Mouse (Mus musculus) embryonic facial prominence, embryonic 12.5 days (tissue): ENCODE data around the gene Rin3. TPM values are rescaled to one million over a fixed set of nuclear protein-coding genes. Genes with fewer than 3 reads are reported as not detected.
A peak's percentile ranks its signal among the peaks of the same experiment; 100 is the strongest.

Experiments used
- ATAC-seq: fragments of 200-750 bp; cut with Nextera tagmentation; 2 replicates; pipeline ENCODE4 v1.8.0; 2017; ENCODE audit not compliant: insufficient number of reproducible peaks, insufficient read depth, low FRiP score, low TSS enrichment
- H3K27ac ChIP-seq: fragments of 300-500 bp; sonication (generic); 2 replicates; pipeline ENCODE4 v1.5.1; 2016; ENCODE audit warnings: mild to moderate bottlenecking
- H3K27me3 ChIP-seq: fragments of 300-500 bp; sonication (generic); 2 replicates; pipeline ENCODE4 v1.6.1; 2016; ENCODE audit warnings: mild to moderate bottlenecking, moderate library complexity
- H3K36me3 ChIP-seq: fragments of 300-500 bp; sonication (generic); 2 replicates; pipeline ENCODE4 v1.6.1; 2016; ENCODE audit warnings: mild to moderate bottlenecking
- H3K4me1 ChIP-seq: fragments of 300-500 bp; sonication (generic); 2 replicates; pipeline ENCODE4 v1.6.1; 2016
- H3K4me2 ChIP-seq: fragments of 300-500 bp; sonication (generic); replicated peaks from 2 replicates; pipeline ENCODE4 v1.6.1; 2016; ENCODE audit warnings: mild to moderate bottlenecking, moderate library complexity
- H3K4me3 ChIP-seq: fragments of 300-500 bp; sonication (generic); 2 replicates; pipeline ENCODE4 v1.5.1; 2016; ENCODE audit warnings: mild to moderate bottlenecking
- H3K9ac ChIP-seq: fragments of 300-500 bp; sonication (generic); 2 replicates; pipeline ENCODE4 v1.6.1; 2016; ENCODE audit warnings: mild to moderate bottlenecking, moderate library complexity
- H3K9me3 ChIP-seq: fragments of 300-500 bp; sonication (generic); 2 replicates; pipeline ENCODE4 v1.6.1; 2016; ENCODE audit warnings: mild to moderate bottlenecking, moderate library complexity
- WGBS: fragments of 180-500 bp; shearing (Covaris S2); methylation state at CpG from one replicate; pipeline ENCODE4 v1.1.7; 2016; 5-methylcytosine and 5-hydroxymethylcytosine counted together
- polyA plus RNA-seq: library from polyadenylated mRNA; unstranded; fragments of >200 nt; fragmentation: Nextera tagmentation; extraction: Ambion mirVana; gene quantifications from 2 replicates; pipeline ENCODE4 v1.2.1, GENCODE M21; 2016

Gene Rin3
- polyA plus RNA-seq, 1 experiment from 2014 or later: 5.5 TPM

DNA sequence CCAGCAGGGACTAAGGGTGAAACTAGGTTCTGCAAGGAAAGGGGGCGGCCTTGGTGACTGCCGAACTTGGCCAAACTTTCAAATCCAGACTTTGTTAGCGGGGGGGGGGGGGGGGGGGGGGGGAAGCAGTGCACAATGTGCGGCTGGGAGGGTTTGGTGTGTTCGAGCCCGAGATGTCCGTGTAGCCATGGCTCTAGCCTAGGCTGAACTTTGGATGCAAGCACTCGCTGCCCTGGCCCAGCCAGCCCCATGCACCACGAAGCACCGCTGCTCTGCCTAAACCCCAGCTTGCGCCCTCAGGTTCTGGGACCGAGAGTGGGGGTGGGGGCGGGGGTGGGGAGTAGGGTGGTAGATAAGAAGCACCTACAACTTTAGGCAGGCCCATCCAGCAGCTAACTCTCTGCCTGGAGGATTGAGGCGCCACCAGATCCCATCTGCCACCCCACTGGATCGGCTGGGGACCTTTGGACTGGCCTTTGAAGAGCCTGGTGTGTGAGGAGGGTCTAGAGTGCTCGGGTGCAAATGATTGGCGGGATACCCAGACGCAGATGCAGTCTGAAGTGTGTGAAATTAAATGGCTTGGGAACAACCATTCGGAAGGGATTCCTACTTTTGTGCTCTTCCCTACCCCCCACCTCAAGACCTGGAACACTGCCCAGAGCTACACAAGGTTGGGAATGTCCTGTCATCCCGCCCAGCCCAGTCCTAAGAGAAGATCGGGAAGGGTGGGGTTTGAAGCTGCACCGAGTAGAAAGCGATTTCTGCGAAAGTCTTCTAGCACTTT lies 827 bp downstream of the Rin3 start:
- peaks cover 12% of the 10 kb centered on the region; the same call in 1 of the 2 replicates for H3K27me3 ChIP-seq
- H3K4me2 ChIP-seq: peak overlapping the region; percentile 94
- WGBS: 7% methylated on average over 21 of the region's 24 CpGs
- no peak; the same call in 1 of the 2 replicates for ATAC-seq
- peak overlapping the region; percentile 54 for H3K4me3 ChIP-seq
- no peaks in the 10 kb centered on the region for H3K36me3 ChIP-seq
- H3K27ac ChIP-seq: no peak overlapping the region
- no peaks in the 10 kb centered on the region for H3K9me3 ChIP-seq
- H3K9ac ChIP-seq: peak overlapping the region; percentile 61
- peaks cover 19% of the 10 kb centered on the region for H3K4me1 ChIP-seq

DNA sequence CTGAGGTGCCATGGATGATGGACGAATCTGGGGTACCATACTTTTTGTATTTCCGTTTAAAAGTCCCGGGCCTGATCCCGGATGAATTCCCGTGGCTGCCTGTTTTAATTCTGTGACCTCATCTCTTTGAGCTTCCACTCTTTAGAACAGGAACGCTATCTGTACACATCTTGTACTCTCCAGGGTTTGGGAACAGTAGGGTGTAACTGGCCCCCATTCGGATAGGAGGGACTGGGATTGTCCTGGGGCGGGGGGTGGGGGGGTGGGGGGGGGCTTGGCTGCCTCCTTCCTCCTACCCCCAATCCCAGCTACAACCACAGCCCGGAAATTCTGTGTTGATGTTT lies 1.4 kb downstream of the Rin3 start:
- Histone ChIP-seq H3K4me2 (peak overlapping the region; percentile 94), H3K36me3 (no peaks in the 10 kb centered on the region), H3K4me1 (peaks cover 22% of the 10 kb centered on the region), H3K27me3 (peaks cover 12% of the 10 kb centered on the region; the same call in 1 of the 2 replicates), H3K4me3 (peak overlapping the region; percentile 54), H3K9me3 (no peaks in the 10 kb centered on the region), H3K9ac (no peak overlapping the region), H3K27ac (no peak overlapping the region)
- WGBS: 28% methylated on average over 9 of the region's 9 CpGs
- ATAC-seq: no peak

DNA sequence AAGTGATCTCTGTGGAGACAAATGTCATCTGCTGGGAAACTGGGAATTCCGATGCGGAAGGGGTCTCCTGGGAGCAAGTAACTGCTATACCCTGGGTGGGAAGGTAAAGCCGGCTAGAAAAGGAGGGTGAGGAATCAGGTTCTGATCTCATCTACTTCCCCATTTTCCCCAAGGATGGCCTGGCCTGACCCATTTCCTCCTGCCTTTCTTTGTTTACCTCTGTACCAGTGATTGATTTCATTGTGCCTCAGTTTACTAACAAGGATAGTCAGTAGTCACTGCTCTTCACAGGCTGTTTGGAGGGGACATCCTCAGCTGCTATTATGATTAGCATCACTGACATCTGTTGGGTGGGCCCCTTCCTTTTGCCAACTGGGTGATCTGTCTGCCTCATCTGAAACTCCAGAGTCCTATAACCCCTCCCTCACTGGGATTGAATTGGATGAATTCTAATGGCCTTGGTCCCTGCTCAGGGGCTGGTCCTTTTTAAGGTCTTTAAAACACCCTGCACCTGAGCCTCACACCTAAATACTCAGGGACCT lies 1.8 kb downstream of the Rin3 start:
- H3K9me3 ChIP-seq: no peaks in the 10 kb centered on the region
- peak overlapping the region; percentile 94 for H3K4me2 ChIP-seq
- no peak overlapping the region for H3K9ac ChIP-seq
- H3K4me1 ChIP-seq: peaks cover 22% of the 10 kb centered on the region
- H3K36me3 ChIP-seq: no peaks in the 10 kb centered on the region
- WGBS: 38% methylated on average over 3 of the region's 3 CpGs
- ATAC-seq: no peak
- peaks cover 12% of the 10 kb centered on the region; the same call in 1 of the 2 replicates for H3K27me3 ChIP-seq
- peak overlapping the region; percentile 54; the same call in 1 of the 2 replicates for H3K4me3 ChIP-seq
- no peak overlapping the region for H3K27ac ChIP-seq

DNA sequence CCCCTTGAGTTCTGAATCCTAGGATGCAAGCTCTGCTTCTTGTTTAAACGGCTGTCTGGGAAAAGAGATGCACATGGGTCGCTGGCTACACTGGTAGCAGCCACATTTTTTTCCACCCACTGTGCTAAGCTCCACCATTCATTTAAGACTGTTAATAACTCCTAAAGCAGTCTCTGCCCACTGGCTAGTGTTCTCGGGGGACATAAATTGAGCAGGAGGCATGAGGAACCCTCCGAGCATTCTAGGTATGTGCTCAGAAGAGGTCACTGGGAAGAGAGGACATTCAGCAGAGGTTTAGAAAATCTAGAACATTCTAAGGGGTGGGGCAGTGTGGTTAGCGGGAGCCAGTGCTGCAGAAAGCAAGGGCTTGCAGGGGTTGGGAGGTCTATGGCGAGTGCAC lies 2.5 kb downstream of the Rin3 start:
- Histone ChIP-seq H3K4me2 (no peak overlapping the region), H3K4me3 (no peak overlapping the region), H3K4me1 (peaks cover 22% of the 10 kb centered on the region), H3K36me3 (no peaks in the 10 kb centered on the region), H3K27me3 (peaks cover 12% of the 10 kb centered on the region; the same call in 1 of the 2 replicates), H3K27ac (no peak overlapping the region), H3K9me3 (no peaks in the 10 kb centered on the region), H3K9ac (no peak overlapping the region)
- 75% methylated on average over 6 of the region's 6 CpGs for WGBS
- ATAC-seq: no peak

DNA sequence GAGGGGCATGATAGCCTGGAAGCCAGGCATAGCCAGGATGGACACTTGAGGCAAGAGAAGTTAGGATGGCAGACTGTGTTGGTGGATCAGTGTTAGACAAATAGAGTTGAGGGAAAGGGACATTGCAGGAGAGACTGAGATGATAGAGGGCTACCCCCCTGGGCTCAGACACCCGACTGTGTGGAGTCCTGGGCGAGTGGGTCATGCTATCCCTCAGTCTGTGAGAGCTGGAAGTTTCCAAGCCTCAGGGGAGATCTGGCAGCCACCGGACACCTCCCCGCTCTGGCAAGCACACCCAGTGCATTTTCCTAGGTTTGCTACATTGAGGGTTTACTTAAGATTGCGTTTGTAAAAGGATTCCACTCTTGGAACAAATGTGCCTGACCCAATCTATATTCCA lies 2.9 kb downstream of the Rin3 start:
- Histone ChIP-seq H3K4me2 (no peak overlapping the region), H3K4me3 (no peak overlapping the region), H3K4me1 (peaks cover 22% of the 10 kb centered on the region), H3K27me3 (peaks cover 12% of the 10 kb centered on the region; the same call in 1 of the 2 replicates), H3K36me3 (no peaks in the 10 kb centered on the region), H3K27ac (no peak overlapping the region), H3K9ac (no peak overlapping the region), H3K9me3 (no peaks in the 10 kb centered on the region)
- WGBS: 75% methylated on average over 5 of the region's 5 CpGs
- no peak for ATAC-seq

DNA sequence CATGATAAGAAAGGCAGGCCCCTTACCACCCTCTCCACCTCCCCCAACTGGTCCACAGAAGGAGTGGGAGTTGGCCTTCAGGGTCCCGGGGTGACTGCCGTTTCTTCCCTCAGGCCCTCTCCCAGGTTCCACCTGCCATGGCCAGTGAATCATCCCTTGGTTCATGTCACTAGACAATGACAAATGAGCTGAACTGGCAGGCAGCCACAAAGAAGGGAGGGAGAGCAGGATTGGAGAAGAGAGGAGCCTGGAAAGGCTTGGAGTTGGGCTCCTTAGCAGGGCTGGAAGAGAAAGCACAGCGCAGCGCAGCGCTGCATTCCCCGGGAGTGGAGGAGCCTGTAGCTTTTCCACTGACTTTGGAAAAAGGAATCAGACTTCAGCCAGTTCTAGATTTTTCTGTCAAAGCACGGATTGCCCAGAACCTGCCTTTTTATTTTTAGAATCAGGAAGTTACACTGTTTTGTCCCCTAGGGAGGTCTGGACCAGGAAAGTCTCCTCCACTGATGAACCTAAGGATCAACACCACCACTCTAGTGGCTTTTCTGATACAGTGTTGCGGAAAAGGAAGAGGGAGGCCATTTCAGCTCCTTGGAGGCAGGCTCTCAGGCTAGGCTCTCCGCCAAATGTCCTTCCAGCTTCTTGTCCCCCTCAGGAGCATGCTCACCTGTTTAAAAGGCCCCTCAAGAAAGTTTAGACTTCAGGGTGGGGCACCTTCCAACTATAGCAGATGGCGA lies 4.0 kb downstream of the Rin3 start:
- Histone ChIP-seq H3K9me3 (no peaks in the 10 kb centered on the region), H3K27ac (0 out of 2 replicates have a peak overlapping the region, but pooled peaks have one; percentile 1), H3K27me3 (peaks cover 12% of the 10 kb centered on the region; the same call in 1 of the 2 replicates), H3K4me2 (no peak overlapping the region), H3K4me1 (peaks cover 26% of the 10 kb centered on the region), H3K4me3 (no peak overlapping the region), H3K9ac (no peak overlapping the region), H3K36me3 (no peaks in the 10 kb centered on the region)
- 74% methylated on average over 10 of the region's 10 CpGs for WGBS
- ATAC-seq: no peak

DNA sequence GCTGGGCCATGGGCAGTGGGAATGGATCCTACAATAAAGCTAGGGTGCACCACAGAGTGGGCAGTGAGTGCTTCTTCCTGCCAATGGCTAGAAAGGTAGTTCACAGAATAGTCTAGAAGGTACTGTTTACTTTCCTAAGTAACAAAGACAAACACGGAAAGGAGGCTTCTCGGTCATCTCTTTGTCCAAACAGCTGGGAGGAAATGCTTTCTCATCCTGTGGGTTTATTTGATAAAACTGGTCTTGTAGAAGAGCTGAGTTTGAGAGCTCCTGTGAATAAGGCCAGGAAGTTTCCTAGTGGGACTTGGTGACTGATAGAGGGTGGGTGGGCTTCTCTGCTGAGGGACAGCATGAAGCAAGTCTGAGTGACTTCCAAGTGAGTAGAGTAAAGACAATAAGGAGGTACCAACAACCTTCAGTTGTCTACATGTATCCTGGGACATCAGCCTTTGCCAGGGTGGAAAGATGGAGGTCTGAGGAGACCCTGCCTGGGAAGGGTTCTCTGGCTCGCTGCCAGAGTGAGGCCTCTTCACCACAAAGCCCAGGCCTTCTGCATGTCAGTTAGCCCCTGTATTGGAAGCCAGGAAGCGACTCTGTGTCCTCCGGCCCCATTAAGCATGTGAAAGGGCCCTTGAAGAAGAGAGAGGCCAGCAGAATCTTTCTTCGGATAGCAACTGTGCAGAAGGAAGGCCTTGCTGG lies 5.2 kb downstream of the Rin3 start:
- Histone ChIP-seq H3K4me2 (no peak overlapping the region), H3K27ac (no peak overlapping the region; the same call in 1 of the 2 replicates), H3K4me3 (no peak overlapping the region), H3K4me1 (peaks cover 32% of the 10 kb centered on the region), H3K27me3 (peaks cover 7% of the 10 kb centered on the region; the same call in 1 of the 2 replicates), H3K9ac (no peak overlapping the region), H3K9me3 (no peaks in the 10 kb centered on the region), H3K36me3 (no peaks in the 10 kb centered on the region)
- no peak for ATAC-seq
- 77% methylated on average over 6 of the region's 6 CpGs for WGBS

DNA sequence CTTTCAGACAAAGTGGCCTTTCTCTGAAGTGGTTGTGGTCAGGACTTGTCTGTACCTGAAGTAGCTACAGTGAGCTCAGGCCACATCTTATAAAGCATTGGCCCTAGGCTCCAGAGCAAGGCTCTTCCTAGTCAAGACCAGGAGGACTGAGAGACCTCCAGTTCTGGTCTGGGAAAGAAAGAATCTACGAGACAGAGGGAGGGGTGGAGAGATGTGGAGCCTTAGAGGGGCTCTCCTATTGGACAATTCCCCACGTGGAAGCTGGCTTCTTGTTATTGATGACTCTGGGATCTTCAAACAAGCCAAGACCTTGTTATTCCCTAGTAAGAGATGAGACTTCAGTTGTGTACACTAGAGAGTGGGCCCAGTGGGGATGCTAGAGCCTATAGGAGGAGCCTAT lies 6.0 kb downstream of the Rin3 start:
- WGBS: 30% methylated on average over 2 of the region's 2 CpGs
- peaks cover 7% of the 10 kb centered on the region; the same call in 1 of the 2 replicates for H3K27me3 ChIP-seq

DNA sequence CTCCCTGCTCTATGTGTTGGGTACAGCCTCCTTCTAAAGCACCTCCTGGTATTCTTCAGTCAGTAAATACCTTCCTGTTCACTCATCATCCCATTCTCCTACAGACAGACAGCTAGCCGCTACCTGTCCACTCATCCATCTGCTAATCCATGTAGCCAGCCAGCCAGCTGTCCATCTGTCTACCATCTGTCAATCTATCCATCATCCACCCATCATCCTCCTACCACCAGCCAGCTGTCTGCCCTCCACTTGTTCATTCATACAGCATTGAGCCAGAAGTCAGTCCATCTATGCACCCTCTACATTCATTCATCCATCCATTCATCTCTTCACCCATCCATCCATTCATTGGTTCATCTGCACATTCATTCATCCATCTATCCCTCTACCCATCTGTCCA lies 6.7 kb downstream of the Rin3 start:
- 100% methylated on average over 1 of the region's 1 CpGs for WGBS
- no peak overlapping the region for H3K9ac ChIP-seq
- peaks cover 6% of the 10 kb centered on the region; the same call in 1 of the 2 replicates for H3K27me3 ChIP-seq
- no peak for ATAC-seq
- H3K27ac ChIP-seq: no peak overlapping the region
- no peaks in the 10 kb centered on the region for H3K9me3 ChIP-seq
- H3K4me3 ChIP-seq: no peak overlapping the region
- H3K4me2 ChIP-seq: no peak overlapping the region
- peaks cover 19% of the 10 kb centered on the region; the same call in 1 of the 2 replicates for H3K4me1 ChIP-seq
- H3K36me3 ChIP-seq: no peaks in the 10 kb centered on the region

More for the DNA sequence above, 6.0 kb downstream of the Rin3 start:
- no peak for ATAC-seq
- no peak overlapping the region for H3K9ac ChIP-seq
- H3K4me1 ChIP-seq: peaks cover 27% of the 10 kb centered on the region
- no peak overlapping the region for H3K27ac ChIP-seq
- no peaks in the 10 kb centered on the region for H3K9me3 ChIP-seq
- H3K4me3 ChIP-seq: no peak overlapping the region
- H3K36me3 ChIP-seq: no peaks in the 10 kb centered on the region
- no peak overlapping the region for H3K4me2 ChIP-seq

DNA sequence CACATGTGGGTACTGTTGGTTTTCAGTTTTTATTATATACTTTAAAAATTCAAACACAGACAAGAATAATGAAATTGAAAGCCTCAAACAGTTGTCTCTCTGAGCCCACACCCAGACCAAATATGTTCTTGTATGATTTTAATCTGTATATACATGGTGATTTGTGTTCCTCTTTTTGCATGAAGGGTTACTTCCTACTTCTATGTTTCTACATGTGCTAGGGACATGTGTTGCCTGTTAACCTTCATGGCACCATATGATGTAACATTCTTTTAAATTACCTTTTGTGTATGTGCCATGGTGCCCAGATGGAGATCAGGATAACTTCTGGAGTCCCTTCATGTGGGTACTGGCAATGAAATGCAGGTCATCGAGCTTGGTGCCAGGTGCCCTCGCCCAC lies 7.8 kb downstream of the Rin3 start:
- WGBS: 88% methylated on average over 2 of the region's 2 CpGs
- Histone ChIP-seq H3K4me3 (no peak overlapping the region), H3K4me2 (no peak overlapping the region), H3K36me3 (no peaks in the 10 kb centered on the region), H3K4me1 (peaks cover 18% of the 10 kb centered on the region; the same call in 1 of the 2 replicates), H3K9me3 (no peaks in the 10 kb centered on the region), H3K27ac (no peak overlapping the region), H3K27me3 (no peaks in the 10 kb centered on the region), H3K9ac (no peak overlapping the region)
- ATAC-seq: no peak

DNA sequence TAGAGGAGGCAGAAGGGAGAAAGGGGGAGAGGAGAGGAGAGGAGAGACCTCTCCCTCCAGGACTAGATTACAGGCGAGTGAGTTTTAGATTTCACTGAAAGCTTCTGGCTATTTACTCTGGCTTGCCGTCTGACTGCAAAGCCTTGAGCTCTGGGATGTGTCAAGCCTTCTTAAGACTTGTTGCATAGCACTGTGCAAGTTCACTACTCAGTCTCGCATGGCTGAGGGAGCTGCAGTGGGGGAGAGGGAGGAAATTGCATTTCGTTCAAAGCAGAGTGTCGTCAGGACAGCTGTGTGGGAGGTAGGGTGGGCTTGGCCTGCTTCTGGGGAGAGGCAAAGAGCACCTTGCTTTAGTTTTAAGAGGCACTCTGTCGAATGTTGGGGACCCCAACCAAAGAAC lies 8.8 kb downstream of the Rin3 start:
- Histone ChIP-seq H3K9ac (no peak overlapping the region), H3K36me3 (no peaks in the 10 kb centered on the region), H3K27me3 (no peaks in the 10 kb centered on the region), H3K4me1 (peaks cover 18% of the 10 kb centered on the region; the same call in 1 of the 2 replicates), H3K27ac (no peak overlapping the region), H3K9me3 (no peaks in the 10 kb centered on the region), H3K4me2 (no peak overlapping the region), H3K4me3 (no peak overlapping the region)
- 21% methylated on average over 6 of the region's 6 CpGs for WGBS
- 0 out of 2 replicates have a peak, but pooled peaks have one; percentile 61 for ATAC-seq
